Mouse (Mus musculus) stomach, embryonic 14.5 days (tissue): ENCODE results near the gene Klrb1. TPM values are rescaled to one million over a fixed set of nuclear protein-coding genes. Genes with fewer than 3 reads are reported as not detected.
A peak's percentile ranks its signal among the peaks of the same experiment; 100 is the strongest.
"Not testable (repeated sequence)": the region's sequence is repeated elsewhere in the genome, so short reads cannot be mapped to it uniquely, and the experiment has no call there.

Experiments
- ATAC-seq: fragments of 200-750 bp; cut with Nextera tagmentation; 2 replicates; pipeline ENCODE4 v1.8.0; 2017; ENCODE audit warnings: low read depth, moderate TSS enrichment; ENCODE audit not compliant: insufficient number of reproducible peaks, insufficient read depth, low FRiP score
- H3K27ac ChIP-seq: fragments of 300-500 bp; sonication (generic); 2 replicates; pipeline ENCODE4 v1.5.1; 2014; ENCODE audit warnings: mild to moderate bottlenecking, low read length, moderate library complexity, mixed read lengths
- H3K27me3 ChIP-seq: fragments of 300-500 bp; sonication (generic); 2 replicates; pipeline ENCODE4 v1.6.1; 2014; ENCODE audit warnings: low read length, control low read depth, mixed read lengths; ENCODE audit not compliant: control insufficient read depth, insufficient read depth
- H3K36me3 ChIP-seq: fragments of 300-500 bp; sonication (generic); 2 replicates; pipeline ENCODE4 v1.6.1; 2014; ENCODE audit warnings: mild to moderate bottlenecking, control low read depth, low read length, moderate library complexity, mixed read lengths; ENCODE audit not compliant: control insufficient read depth, insufficient read depth
- H3K4me1 ChIP-seq: fragments of 300-500 bp; sonication (generic); 2 replicates; pipeline ENCODE4 v1.6.1; 2014; ENCODE audit warnings: low read length, control low read depth, mixed read lengths; ENCODE audit not compliant: control insufficient read depth, insufficient read depth
- H3K4me2 ChIP-seq: fragments of 300-500 bp; sonication (generic); replicated peaks from 2 replicates; pipeline ENCODE4 v1.6.1; 2014; ENCODE audit warnings: low read depth, low read length, control low read depth
- H3K4me3 ChIP-seq: fragments of 300-500 bp; sonication (generic); 2 replicates; pipeline ENCODE4 v1.5.1; 2014; ENCODE audit warnings: low read depth, low read length, control low read depth
- H3K9ac ChIP-seq: fragments of 300-500 bp; sonication (generic); replicated peaks from 2 replicates; pipeline ENCODE4 v1.6.1; 2014; ENCODE audit warnings: low read depth, mild to moderate bottlenecking, control low read depth, low read length, moderate library complexity, mixed read lengths
- H3K9me3 ChIP-seq: fragments of 300-500 bp; sonication (generic); 2 replicates; pipeline ENCODE4 v1.6.1; 2016; ENCODE audit warnings: low read depth, low read length, control low read depth; ENCODE audit not compliant: control insufficient read depth
- WGBS: fragments of 180-500 bp; shearing (Covaris S2); extraction: QIAGEN DNeasy Blood & Tissue Kit; methylation state at CpG from one replicate; pipeline ENCODE4 v1.1.7; 2014; 5-methylcytosine and 5-hydroxymethylcytosine counted together
- polyA plus RNA-seq: library from polyadenylated mRNA; unstranded; fragments of >200 nt; fragmentation: Nextera tagmentation; extraction: Ambion mirVana; gene quantifications from 2 replicates; pipeline ENCODE4 v1.2.1, GENCODE M21; 2014

Klrb1 gene
- polyA plus RNA-seq, 1 experiment from 2014 or later, result not detected

DNA sequence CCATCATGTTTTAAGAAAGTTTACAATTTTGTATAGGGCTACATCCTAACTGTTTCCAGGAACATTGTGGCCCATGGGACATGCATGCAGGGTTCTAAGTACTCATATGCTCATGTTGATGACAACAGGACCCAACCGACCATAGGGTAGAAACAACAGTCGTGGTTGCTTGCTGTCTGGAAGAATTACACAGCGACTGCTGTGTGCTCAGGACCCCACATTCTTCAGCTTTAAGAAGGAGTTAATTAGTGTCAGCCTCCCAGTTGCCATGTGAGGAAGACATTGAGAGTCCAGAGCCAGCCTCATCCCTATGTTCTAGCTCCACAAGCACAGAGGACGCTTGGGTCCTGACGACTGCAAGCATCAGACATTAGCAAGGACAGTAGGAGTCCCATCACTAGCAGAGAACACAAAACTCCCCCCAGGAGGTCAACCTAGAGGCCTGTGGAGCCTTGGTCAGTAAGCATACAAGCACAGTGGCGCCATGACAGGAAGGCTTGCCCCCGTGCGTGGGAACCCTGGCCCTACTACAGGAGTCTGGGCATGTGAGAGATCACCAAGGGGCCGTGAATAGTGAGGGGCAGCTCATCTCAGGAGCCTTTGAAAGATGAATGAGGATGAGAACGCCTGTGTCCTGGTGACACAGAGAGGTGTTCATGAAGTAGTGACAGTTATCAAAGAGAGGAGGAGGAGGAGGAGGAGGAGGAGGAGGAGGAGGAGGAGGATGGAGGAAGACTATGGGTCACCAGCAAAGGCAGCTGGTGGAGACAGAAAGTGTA lies 40.2 kb upstream of the Klrb1 start:
- not testable (repeated sequence) for H3K27me3 ChIP-seq, H3K36me3 ChIP-seq, H3K27ac ChIP-seq, H3K9me3 ChIP-seq, H3K9ac ChIP-seq, ATAC-seq, H3K4me1 ChIP-seq
- H3K4me3 ChIP-seq, result peak overlapping the region; percentile 54
- WGBS, result 74% methylated on average over 10 of the region's 10 CpGs
- peak overlapping the region; percentile 63 for H3K4me2 ChIP-seq

DNA sequence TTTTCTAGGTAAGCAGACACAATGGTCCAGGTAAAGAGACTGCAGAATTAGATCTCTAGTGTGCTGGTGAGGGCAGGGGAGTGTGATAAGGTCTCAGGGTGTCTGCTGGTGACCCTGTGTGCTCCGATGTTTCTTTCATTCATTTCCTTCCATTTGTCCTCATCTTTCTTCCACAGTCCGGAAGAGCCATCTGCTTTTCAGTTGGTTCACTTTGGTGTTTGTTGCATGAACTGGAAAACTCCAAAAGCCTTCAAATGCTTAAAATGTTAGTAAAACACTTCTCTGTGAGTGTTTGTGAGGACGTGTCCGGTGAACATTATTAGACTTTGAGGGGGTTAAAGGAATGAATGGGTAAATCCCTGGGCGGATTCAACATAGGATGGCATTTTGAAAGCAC lies 38.3 kb upstream of the Klrb1 start:
- H3K9me3 ChIP-seq, result no peaks in the 10 kb centered on the region
- H3K36me3 ChIP-seq, result no peaks in the 10 kb centered on the region
- H3K4me2 ChIP-seq, result peak overlapping the region; percentile 40
- H3K27ac ChIP-seq, result peak overlapping the region; percentile 36; the same call in 1 of the 2 replicates
- H3K4me3 ChIP-seq, result peak overlapping the region; percentile 61
- ATAC-seq, result no peak
- H3K4me1 ChIP-seq, result no peaks in the 10 kb centered on the region
- H3K27me3 ChIP-seq, result no peaks in the 10 kb centered on the region
- H3K9ac ChIP-seq, result no peak overlapping the region
- 44% methylated on average over 5 of the region's 5 CpGs for WGBS

DNA sequence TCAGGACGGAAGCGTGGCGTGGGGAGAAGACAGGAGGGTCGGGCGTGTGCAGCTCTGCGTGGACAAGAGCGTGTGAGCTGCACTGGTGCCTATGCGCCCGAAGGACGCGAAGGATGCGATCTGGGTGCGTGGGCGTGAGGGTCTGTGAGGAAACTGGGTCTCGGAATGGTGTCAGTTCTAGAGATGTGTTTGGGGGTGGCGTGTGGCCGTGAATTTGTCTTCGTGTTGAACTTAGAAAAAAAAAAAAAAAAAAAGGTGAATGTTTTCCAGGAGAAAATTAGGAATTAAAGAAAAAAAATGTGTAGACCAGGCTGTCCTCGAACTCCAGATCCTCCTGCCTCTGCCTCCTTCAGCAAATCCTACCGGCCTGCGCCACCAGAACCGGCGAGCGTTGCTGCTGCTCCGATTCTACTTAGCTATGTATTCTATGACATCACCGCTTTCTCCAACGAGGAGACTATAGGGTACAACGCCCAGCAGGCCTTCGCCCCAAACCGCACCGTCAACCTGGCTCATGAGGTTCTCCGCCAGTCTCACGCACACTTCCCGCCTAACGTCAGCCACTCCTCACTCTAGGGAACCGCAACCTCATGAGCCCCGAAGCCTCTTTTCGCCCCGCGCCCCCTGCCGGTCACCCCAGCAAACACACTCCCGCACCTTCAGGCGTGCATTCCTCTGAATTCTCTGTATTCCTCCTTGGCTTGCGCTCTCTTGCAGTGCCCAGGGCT lies 37.7 kb upstream of the Klrb1 start:
- Histone ChIP-seq H3K27ac (peak overlapping the region; percentile 82), H3K4me2 (peak overlapping the region; percentile 40), H3K9ac (peak overlapping the region; percentile 52), H3K4me3 (peak overlapping the region; percentile 61)
- WGBS, result under 1% methylated on average over 44 of the region's 44 CpGs
- H3K9me3 ChIP-seq, H3K4me1 ChIP-seq, H3K36me3 ChIP-seq, H3K27me3 ChIP-seq: not testable (repeated sequence)
- peak; percentile 68 for ATAC-seq

DNA sequence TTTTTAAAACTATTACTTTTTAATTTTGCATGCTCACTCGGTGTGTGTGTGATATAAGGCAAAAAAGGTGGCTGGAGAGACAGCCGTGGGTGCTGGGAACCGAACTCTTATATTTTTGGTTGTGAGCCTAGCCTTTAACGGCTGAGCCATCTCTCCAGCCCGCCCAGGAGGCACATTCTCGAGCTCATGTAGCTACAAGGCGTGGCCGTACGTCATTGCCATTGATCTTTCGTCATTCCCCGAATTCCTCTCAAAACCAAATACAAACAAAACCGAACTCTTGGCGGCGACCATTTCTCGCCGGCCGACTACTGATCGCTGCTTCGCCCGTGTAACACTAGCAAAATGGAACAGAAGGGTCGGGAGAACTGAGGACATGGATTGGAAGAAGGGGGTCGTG lies 37.2 kb upstream of the Klrb1 start:
- Histone ChIP-seq H3K9ac (peak overlapping the region; percentile 52), H3K4me2 (peak overlapping the region; percentile 14; the same call in 1 of the 2 replicates), H3K4me3 (peak overlapping the region; percentile 61), H3K27ac (peak overlapping the region; percentile 82)
- under 1% methylated on average over 22 of the region's 22 CpGs for WGBS
- H3K9me3 ChIP-seq, H3K4me1 ChIP-seq, H3K27me3 ChIP-seq, H3K36me3 ChIP-seq: not testable (repeated sequence)
- ATAC-seq, result peak; percentile 15; the same call in 1 of the 2 replicates

DNA sequence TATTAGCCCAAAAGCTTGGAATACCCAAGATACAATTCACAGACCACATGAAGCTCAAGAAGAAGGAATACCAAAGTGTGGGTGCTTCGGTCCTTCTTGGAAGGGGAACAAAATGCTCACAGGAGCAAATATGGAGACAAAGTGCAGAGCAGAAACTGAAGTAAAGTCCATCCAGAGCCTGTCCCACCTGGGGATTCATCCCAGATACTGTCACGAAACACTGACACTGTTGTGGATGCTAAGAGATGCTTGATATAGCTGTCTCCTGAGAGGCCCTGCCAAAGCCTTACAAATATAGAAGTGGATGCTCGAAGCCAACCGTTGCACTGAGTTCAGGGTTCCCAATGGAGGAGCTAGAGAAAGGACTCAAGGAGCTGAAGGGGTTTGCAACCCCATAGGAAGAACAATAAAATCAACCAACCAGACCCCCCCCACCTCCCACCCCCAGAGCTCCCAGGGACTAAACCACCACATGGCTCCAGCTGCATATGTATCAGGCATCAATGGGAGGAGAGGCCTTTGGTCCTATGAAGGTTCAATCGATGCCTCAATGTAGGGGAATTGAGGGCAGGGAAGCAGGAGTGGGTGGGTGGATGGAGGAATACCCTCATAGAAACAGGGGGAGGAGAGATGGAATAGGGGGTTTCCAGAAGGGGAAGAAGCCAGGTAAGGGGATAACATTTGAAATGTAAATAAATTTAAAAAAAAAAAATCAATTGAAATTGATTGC lies 36.5 kb upstream of the Klrb1 start:
- 80% methylated on average over 5 of the region's 5 CpGs for WGBS
- Histone ChIP-seq H3K4me3 (peak overlapping the region; percentile 61; the same call in 1 of the 2 replicates), H3K36me3 (no peaks in the 10 kb centered on the region), H3K27me3 (no peaks in the 10 kb centered on the region), H3K4me2 (no peak overlapping the region; the same call in 1 of the 2 replicates), H3K27ac (no peak overlapping the region), H3K4me1 (no peaks in the 10 kb centered on the region), H3K9ac (no peak overlapping the region), H3K9me3 (no peaks in the 10 kb centered on the region)
- ATAC-seq, result no peak

DNA sequence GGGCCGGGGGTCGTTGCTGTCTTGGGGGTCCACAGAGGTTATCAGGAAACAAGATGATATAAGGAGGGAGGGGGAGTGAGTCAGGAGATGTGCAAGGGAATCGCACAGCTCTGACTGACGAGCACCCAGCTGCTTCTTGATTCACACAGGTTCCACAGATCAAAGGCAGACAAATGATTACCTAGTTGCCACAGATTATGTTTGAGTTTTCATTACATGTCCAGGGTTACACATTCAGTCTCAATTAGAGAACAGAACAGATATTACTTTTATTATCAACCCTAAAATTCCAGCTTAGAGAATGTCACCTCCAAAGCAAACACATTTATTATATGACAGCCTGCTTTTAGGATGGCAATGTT lies 32.5 kb upstream of the Klrb1 start:
- H3K27ac ChIP-seq, H3K27me3 ChIP-seq, H3K9me3 ChIP-seq, H3K4me1 ChIP-seq, H3K4me2 ChIP-seq, H3K36me3 ChIP-seq, H3K9ac ChIP-seq, H3K4me3 ChIP-seq, ATAC-seq: not testable (repeated sequence)
- 36% methylated on average over 4 of the region's 4 CpGs for WGBS

DNA sequence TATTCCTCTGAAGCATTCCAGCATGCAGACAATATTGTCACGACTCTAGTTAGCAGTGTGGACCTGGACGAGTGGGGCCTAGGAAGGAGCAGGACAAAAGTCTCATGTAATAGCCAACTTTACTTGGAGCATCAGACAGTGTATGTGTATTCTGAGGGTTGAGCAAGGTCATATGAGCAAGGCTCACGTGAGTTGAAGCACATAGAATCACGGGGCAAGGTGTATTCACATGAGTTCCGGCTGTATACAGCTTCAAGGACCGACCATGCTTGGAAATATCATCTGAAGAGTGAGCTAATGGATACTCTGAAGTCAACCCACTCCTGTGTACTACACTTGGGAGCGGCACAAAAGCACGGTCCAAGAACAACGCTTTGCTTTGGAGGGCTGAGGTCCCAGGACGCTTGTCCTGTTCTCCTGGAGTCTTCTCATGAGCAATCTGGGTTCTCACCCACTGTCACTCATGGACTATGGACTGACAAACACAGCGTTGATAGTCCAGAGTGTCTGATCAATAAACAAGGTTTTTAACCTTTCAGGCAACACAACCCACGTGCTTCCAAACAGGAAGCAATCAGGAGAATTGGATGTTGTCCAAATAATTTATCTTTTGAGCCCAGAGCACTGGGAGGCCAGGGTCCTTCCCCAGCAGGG lies 32.0 kb upstream of the Klrb1 start:
- WGBS, result 68% methylated on average over 12 of the region's 12 CpGs
- H3K36me3 ChIP-seq, result not testable (repeated sequence)

DNA sequence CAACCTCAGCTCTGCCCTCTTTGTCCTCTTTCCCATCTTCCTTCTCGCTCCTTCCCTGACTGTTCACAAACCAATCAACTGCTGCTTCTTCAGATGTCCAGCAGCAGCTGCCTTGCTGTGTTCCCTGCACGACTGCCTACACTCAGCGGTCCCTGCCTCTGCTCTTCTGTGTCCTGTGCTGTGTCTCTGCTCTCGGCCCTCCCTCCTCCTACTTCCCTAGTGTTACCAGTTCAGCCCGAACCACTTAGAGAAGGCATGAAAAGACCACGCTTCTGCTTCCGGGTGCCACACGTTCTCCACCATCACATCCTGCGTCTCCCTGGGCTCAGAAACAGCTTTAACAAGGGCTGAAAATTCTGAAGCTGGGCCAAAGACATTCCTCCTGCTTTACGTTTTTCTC lies 31.4 kb upstream of the Klrb1 start:
- not testable (repeated sequence) for H3K9me3 ChIP-seq, H3K36me3 ChIP-seq, H3K9ac ChIP-seq, H3K27me3 ChIP-seq, H3K4me1 ChIP-seq, H3K4me3 ChIP-seq
- WGBS, result 36% methylated on average over 10 of the region's 10 CpGs
- peak; percentile 65; the same call in 1 of the 2 replicates for ATAC-seq
- peak overlapping the region; percentile 55; the same call in 1 of the 2 replicates for H3K27ac ChIP-seq
- 0 out of 2 replicates have a peak overlapping the region, but pooled peaks have one; percentile 7 for H3K4me2 ChIP-seq

More for the DNA sequence above, 32.0 kb upstream of the Klrb1 start:
- not testable (repeated sequence) for H3K4me2 ChIP-seq, H3K9ac ChIP-seq, H3K4me3 ChIP-seq, H3K4me1 ChIP-seq, H3K27me3 ChIP-seq, H3K9me3 ChIP-seq, H3K27ac ChIP-seq
- ATAC-seq, result 0 out of 2 replicates have a peak, but pooled peaks have one; percentile 19
